Mouse (Mus musculus) cerebellum, postnatal 4 days (tissue): Measurements from ENCODE around the gene Fabp6.

Experiments used
- DNase-seq, 2 experiments: peaks; one replicate each; pipeline ENCODE4 v3.0.0; 2022; ENCODE audit warnings: low spot score in 2 of 2, mixed read lengths in 1 of 2

Gene Fabp6

DNA sequence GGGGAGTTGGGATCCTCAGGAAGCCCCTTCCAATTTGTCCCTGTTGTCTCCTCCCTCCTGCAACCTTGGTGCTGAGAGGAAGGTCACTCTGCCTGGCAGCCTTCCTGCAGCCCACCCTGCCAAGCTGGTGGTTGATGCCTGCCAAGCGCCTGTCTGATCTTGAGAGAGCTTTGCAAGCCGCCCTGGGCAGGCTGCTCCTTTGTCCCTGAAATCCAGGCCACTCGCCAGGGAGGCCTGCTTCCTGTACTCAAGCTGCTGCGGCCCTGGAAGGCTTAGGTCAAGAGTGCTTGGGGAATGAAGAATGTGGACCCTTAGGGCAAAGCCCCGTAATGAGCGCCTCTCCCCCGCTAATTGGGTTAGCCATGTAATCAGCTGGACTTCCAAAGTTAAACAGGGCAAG, 53.2 kb downstream of the Fabp6 start:
- DNase-seq, result peak; percentile 57 to 84

DNA sequence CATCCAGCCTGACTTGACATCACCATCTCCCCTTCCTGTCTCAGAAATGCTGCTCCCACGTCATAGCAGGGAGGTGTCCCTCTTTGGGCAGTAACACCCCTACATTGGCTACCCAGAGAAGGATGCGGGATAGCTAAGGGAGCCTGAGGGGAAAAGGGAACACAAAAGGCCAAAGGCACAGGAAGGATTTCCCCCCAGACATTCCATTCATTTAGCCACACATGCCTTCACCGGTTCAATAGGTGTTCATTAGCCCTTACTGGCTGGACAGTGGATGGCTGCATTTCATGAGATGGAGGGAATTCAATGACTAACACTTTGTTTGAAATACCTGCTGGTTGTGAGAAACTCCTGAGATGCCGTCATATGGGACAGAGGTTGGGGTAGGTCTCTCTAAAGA, 54.7 kb downstream of the Fabp6 start:
- DNase-seq, result no peak
